Mouse (Mus musculus) embryonic stem cell, embryonic (primary cell): Measurements from ENCODE around the gene Cse1l.

Experiments
- CTCF ChIA-PET, 4 experiments: fragments of 300-600 bp in 2 of 4; fragments of 350-600 bp in 2 of 4; sonication (Branson Sonifier 250); formaldehyde crosslinking; loops; one replicate each; lab custom pipeline; 2022; ENCODE audit warnings: inconsistent platforms in 2 of 4; lab: Charles Lee
- POLR2A ChIA-PET, 4 experiments: fragments of 300-600 bp in 2 of 4; fragments of 350-600 bp in 2 of 4; sonication (Branson Sonifier 250); formaldehyde crosslinking; loops; one replicate each; lab custom pipeline; 2022; ENCODE audit warnings: antibody characterized with exemption in 4 of 4, inconsistent platforms in 1 of 4; lab: Charles Lee

Gene Cse1l

GRCm38 (mm10) chr2:166936166-166936565 lies 30.3 kb downstream of the Cse1l start:
- ChIA-PET CTCF (interaction anchor here in 1 of 4 experiments (1.0 kb wide), 1 partner anchor 20 kb away, joined by 4 read pairs; no protein-coding TSS in a partner anchor), POLR2A (interaction anchor here in 3 of 4 experiments (1.0 to 2.1 kb wide), 9 partner anchors 8 to 79 kb away, joined by 3 to 8 read pairs (median 4); partner anchors contain the start of genes Cse1l (in 1 of the 3) and Ddx27 (in 1 of the 3))

- ChIA-PET CTCF (interaction anchor here in 1 of 4 experiments (0.6 kb wide), 1 partner anchor 23 kb away, joined by 3 read pairs; no protein-coding TSS in a partner anchor), POLR2A (interaction anchor here in 1 of 4 experiments (1.1 to 1.2 kb wide), 2 partner anchors 9 to 13 kb away, joined by 3 to 4 read pairs; no protein-coding TSS in a partner anchor)
Measured at GRCm38 (mm10) chr2:166943146-166943545, 37.3 kb downstream of the Cse1l start.

DNA sequence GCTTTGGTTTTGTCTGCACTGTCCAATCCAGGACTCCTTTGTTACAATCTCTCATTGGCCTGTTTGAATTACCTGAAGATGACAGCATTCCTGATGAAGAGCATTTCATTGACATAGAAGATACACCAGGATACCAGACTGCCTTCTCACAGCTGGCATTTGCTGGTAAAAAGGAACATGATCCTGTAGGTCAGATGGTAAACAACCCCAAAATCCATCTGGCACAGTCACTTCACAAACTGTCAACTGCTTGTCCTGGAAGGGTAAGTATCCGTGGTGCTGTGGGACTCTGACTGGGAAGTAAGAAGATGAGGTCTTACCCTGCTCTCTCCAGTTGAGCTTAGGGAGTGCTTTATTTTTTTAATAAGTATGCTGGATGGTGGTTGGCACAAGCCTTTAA lies 38.5 kb downstream of the Cse1l start:
- POLR2A ChIA-PET: interaction anchor here in 2 of 4 experiments (0.6 to 1.4 kb wide), 5 partner anchors 9 to 74 kb away, joined by 3 to 15 read pairs (median 5); no protein-coding TSS in a partner anchor
- CTCF ChIA-PET: interaction anchor here in 1 of 4 experiments (0.6 to 1.2 kb wide), 2 partner anchors 12 to 22 kb away, joined by 3 read pairs; no protein-coding TSS in a partner anchor

DNA sequence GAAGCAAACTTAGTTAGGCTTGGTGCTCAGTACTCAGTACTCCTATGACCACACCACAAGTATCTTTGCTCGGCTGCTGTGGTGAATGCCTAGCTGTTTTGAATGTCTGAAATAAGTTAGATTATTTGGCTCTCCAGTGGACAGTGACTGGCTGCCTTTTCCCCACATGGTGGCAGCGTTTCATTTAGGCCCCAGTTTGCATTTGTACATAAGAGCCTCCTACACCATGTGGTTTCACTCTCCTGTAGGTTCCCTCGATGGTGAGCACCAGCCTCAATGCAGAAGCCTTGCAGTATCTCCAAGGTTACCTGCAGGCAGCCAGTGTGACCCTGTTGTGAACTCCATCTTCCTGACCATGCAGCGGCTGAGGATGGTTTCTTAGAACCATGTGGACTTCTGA lies 39.6 kb downstream of the Cse1l start:
- POLR2A ChIA-PET: interaction anchor here in 1 of 4 experiments (0.6 to 1.9 kb wide), 4 partner anchors 12 to 1152 kb away, joined by 3 to 5 read pairs (median 4); partner anchors contain the start of gene Znfx1
- CTCF ChIA-PET: interaction anchor here in 1 of 4 experiments (0.6 to 1.2 kb wide), 2 partner anchors 23 to 168 kb away, joined by 3 read pairs; no protein-coding TSS in a partner anchor

DNA sequence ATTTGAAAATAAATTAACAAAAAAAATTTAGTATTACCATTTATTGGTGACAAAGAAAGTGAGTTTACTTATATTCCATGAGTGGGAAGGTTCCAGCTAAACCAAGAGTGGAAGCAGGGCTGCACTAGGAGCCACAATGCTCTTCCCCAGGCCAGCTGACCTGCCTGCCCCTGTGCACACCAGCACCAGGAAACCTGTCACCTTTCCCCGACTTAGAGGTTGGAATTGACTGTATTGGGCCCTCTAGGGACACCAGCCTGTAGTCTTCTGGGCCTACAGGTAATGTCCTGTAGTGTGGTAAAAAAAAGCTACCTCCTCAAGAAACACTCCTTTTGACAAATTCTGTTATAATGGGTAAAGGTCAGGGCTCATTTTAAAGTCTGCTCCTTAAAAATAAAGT lies 42.4 kb downstream of the Cse1l start:
- ChIA-PET CTCF (interaction anchor here in 2 of 4 experiments (0.6 to 1.1 kb wide), 3 partner anchors 8 to 349 kb away, joined by 3 read pairs; no protein-coding TSS in a partner anchor), POLR2A (interaction anchor here in 3 of 4 experiments (0.6 to 4.3 kb wide), 13 partner anchors 9 to 1481 kb away, joined by 3 to 34 read pairs (median 4); partner anchors contain the start of genes Cse1l (in 1 of the 3), Ddx27 (in 1 of the 3) and Stau1 (in 1 of the 3))

DNA sequence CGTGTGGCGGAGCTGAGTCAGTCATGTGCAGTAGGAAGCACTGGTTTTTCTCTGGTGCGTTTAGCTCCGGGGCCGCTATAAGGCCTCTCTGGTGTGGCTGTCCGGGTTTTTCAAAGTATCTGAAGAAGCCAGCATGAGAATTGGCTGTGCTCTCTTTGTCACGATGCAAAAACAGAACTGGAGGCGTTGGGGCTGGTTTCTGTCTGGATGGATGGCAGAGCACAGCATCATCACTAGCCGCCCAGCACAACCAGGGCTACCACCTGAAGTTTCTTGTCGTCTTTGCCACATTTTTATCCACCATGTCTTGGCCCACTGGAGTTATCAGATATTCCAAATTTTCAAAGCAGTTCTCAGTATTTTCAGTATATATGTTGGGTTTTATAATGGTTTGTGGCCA lies 43.1 kb downstream of the Cse1l start:
- ChIA-PET POLR2A (interaction anchor here in 3 of 4 experiments (0.6 to 4.3 kb wide), 12 partner anchors 8 to 1480 kb away, joined by 3 to 34 read pairs (median 4); partner anchors contain the start of genes Cse1l (in 1 of the 3) and Ddx27 (in 1 of the 3)), CTCF (interaction anchor here in 1 of 4 experiments (0.6 kb wide), 1 partner anchor 348 kb away, joined by 3 read pairs; no protein-coding TSS in a partner anchor)

- CTCF ChIA-PET: interaction anchor here (0.6 to 1.3 kb wide), 5 partner anchors 11 to 1278 kb away, joined by 3 to 6 read pairs (median 3); partner anchors contain the start of gene B4galt5 (in 1 of the 4)
- POLR2A ChIA-PET: interaction anchor here in 3 of 4 experiments (0.6 to 4.3 kb wide), 20 partner anchors 9 to 106 kb away, joined by 3 to 34 read pairs (median 4); partner anchors contain the start of genes Cse1l (in 1 of the 3), Ddx27 (in 1 of the 3) and Stau1 (in 1 of the 3)
Measured at GRCm38 (mm10) chr2:166950853-166951648, 45.2 kb downstream of the Cse1l start.

- CTCF ChIA-PET: interaction anchor here (0.5 to 1.3 kb wide), 9 partner anchors 10 to 729 kb away, joined by 3 to 5 read pairs (median 3); no protein-coding TSS in a partner anchor
- POLR2A ChIA-PET: interaction anchor here in 3 of 4 experiments (0.8 to 2.3 kb wide), 16 partner anchors 8 to 107 kb away, joined by 3 to 13 read pairs (median 4); partner anchors contain the start of genes Cse1l (in 1 of the 3) and Stau1 (in 1 of the 3)
Measured at GRCm38 (mm10) chr2:166952151-166952550, 46.3 kb downstream of the Cse1l start.

DNA sequence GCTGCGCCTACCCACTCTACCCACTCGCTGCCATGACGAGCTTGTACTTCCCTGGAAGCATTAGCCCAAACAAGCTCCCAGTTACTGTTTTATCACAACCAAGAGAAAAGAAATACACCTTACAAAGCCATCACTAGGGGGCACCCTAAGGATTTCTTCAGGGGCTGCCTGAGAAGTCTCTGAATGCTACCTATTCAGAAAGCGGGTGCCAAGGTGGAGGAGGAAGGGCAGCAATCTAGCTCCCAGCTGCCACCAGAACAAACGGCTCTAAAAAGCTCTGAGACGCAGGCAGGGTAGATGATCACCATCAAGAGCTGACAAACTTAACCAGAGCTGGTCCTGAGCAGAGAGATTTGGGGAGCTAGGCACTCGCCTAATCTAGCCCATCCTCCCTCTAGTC lies 51.0 kb downstream of the Cse1l start:
- CTCF ChIA-PET: interaction anchor here (0.6 to 2.0 kb wide), 42 partner anchors 8 to 878 kb away, joined by 3 to 18 read pairs (median 3); partner anchors contain the start of gene Ddx27 (in 2 of the 4)
- POLR2A ChIA-PET: interaction anchor here (0.5 to 2.1 kb wide), 28 partner anchors 8 to 405 kb away, joined by 3 to 7 read pairs (median 3); partner anchors contain the start of genes Ddx27 (in 2 of the 4), Cse1l (in 1 of the 4) and Stau1 (in 1 of the 4)

DNA sequence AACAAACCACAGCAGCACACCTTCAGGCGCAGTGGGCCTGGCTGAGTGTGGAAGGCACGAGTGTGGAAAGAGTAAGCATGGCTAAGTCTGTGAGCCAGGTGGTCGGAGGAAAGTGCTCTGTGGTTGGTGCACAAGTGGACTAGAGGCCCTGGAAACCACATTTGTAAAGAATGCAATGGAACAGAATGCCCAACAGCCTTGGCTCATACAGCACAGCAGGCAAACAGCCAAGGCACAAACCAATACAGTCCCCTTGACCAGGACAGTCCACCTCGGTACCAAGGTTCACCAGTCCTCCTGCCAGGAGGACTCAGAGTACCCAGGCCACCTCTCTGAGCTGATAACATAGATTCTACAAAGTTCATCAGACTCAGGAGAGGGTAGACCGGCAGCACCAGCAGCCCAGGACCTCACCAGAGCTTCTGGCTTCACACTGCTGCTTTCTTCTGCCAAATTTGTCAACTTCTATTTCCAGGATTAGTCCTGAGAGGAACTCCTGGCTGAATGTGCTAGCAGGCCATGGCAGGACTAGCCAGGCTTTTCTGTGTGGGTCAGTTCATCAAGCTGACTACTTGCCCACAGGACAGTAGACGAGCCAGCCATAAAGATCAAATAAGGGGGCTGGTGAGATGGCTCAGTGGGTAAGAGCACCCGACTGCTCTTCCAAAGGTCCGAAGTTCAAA lies 54.9 kb downstream of the Cse1l start:
- POLR2A ChIA-PET: interaction anchor here in 2 of 4 experiments (0.9 to 5.1 kb wide), 5 partner anchors 9 to 59 kb away, joined by 3 to 28 read pairs (median 8); no protein-coding TSS in a partner anchor
- CTCF ChIA-PET: interaction anchor here in 3 of 4 experiments (0.6 to 1.4 kb wide), 6 partner anchors 13 to 261 kb away, joined by 3 to 4 read pairs (median 3); no protein-coding TSS in a partner anchor

- POLR2A ChIA-PET: interaction anchor here in 2 of 4 experiments (0.9 to 5.1 kb wide), 11 partner anchors 11 to 67 kb away, joined by 3 to 28 read pairs (median 4); partner anchors contain the start of genes Cse1l (in 1 of the 2), Ddx27 (in 1 of the 2) and Stau1 (in 1 of the 2)
- CTCF ChIA-PET: interaction anchor here in 2 of 4 experiments (0.6 to 1.0 kb wide), 5 partner anchors 9 to 398 kb away, joined by 3 to 4 read pairs (median 3); no protein-coding TSS in a partner anchor
Measured at GRCm38 (mm10) chr2:166963257-166963656, 57.4 kb downstream of the Cse1l start.

DNA sequence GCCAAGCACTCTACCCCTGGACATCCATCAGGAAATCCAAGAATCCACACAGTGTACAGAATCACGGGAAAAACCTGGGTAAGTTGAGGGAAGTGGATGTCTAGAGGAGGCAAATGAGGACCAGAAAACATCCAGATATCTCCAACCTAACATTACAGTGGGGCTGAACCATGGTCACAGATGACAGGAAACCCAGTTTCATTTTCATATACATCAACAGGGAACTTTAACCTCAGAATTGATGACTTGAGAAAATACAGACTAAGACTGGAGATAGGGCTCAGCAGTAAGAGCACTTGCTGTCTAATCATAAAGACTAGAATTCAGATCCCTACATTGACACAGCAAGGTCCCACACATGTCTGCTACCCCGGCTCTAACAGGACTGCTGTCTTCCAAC lies 58.9 kb downstream of the Cse1l start:
- CTCF ChIA-PET: interaction anchor here in 1 of 4 experiments (1.0 kb wide), 1 partner anchor 8 kb away, joined by 4 read pairs; no protein-coding TSS in a partner anchor
- POLR2A ChIA-PET: interaction anchor here in 1 of 4 experiments (5.1 kb wide), 1 partner anchor 11 kb away, joined by 28 read pairs; no protein-coding TSS in a partner anchor

DNA sequence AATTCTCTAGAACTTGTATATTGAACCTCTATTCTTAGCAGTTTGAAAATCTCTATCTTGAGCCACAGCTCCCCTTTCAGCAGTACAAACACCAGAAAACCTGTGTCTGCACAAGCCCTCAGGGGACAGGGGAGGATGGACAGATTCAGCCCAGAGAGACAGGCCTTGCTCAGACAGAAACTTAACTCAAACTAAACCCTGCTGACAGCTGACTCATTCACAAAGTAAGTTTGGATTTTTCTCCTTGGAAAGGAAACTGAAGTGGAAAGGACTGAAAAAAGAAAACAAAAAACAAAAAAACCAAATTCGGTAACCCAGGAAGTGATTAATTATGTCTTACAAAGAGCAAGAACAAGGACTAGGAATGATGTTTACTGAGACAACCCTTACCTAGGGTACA lies 67.3 kb downstream of the Cse1l start:
- ChIA-PET CTCF (interaction anchor here in 1 of 4 experiments (2.3 kb wide), 1 partner anchor 11 kb away, joined by 7 read pairs; no protein-coding TSS in a partner anchor), POLR2A (interaction anchor here in 3 of 4 experiments (0.6 to 2.0 kb wide), 5 partner anchors 22 to 67 kb away, joined by 3 to 8 read pairs (median 6); partner anchors contain the start of genes Stau1 (in 2 of the 3) and Cse1l (in 1 of the 3))

DNA sequence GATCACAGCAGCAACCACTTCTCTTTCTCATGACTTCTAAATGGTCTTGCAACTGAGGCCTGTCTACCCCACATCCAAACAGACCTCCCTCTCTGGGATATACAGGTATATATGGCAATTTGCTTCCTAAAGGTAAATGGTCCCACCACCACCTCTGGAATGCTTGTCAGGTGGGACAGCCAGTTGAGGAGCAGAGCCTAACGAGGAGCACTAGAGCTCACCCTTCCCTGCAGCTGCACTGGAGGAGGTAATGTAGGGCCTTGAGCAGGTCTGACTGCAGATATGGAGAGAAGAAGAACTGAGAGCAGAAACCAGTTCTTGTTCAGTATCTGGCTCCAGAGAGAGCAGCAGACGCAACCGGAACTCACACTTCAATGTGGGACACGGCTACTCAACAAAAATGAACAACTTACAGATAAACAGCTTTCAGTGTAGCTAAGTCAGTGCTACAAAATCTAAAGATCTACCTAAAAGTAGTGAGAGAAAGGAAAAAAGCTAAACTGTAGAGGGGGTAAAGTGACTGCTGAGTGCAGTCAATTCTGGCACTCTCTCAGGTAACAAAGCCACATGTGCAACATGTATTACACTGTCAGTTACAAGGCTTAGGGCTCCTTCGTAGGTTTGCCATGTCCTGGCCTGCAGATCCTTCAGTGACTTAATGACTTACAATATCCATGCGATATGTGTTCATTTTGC lies 68.5 kb downstream of the Cse1l start:
- ChIA-PET POLR2A (interaction anchor here in 1 of 4 experiments (1.0 to 4.6 kb wide), 4 partner anchors 9 to 22 kb away, joined by 3 to 28 read pairs (median 4); no protein-coding TSS in a partner anchor), CTCF (interaction anchor here in 3 of 4 experiments (0.7 to 2.3 kb wide), 4 partner anchors 9 to 305 kb away, joined by 3 to 8 read pairs (median 6); no protein-coding TSS in a partner anchor)

- ChIA-PET CTCF (interaction anchor here (0.5 to 1.7 kb wide), 4 partner anchors 14 to 1111 kb away, joined by 3 to 8 read pairs (median 4); no protein-coding TSS in a partner anchor), POLR2A (interaction anchor here in 2 of 4 experiments (1.0 to 4.6 kb wide), 8 partner anchors 13 to 86 kb away, joined by 3 to 28 read pairs (median 4); partner anchors contain the start of gene Stau1 (in 2 of the 2))
Measured at GRCm38 (mm10) chr2:166976356-166976755, 70.5 kb downstream of the Cse1l start.
